Mouse (Mus musculus) heart, embryonic 16.5 days (tissue): ENCODE data around the gene Tmem106a. TPM values are rescaled to one million over a fixed set of nuclear protein-coding genes. Genes with fewer than 3 reads are reported as not detected.
"Not testable (repeated sequence)": the region's sequence is repeated elsewhere in the genome, so short reads cannot be mapped to it uniquely, and the experiment has no call there.

Experiments used
- ATAC-seq: fragments of 200-750 bp; cut with Nextera tagmentation; replicated peaks from 2 replicates; pipeline ENCODE4 v1.8.0; 2017; ENCODE audit warnings: moderate number of reproducible peaks; ENCODE audit not compliant: insufficient read depth, low FRiP score; ENCODE audit errors: extremely low read depth
- H3K27ac ChIP-seq: fragments of 300-500 bp; sonication (generic); 2 replicates; pipeline ENCODE4 v1.5.1; 2014; ENCODE audit warnings: mild to moderate bottlenecking, low read length, control low read depth, moderate library complexity
- H3K27me3 ChIP-seq: fragments of 300-500 bp; sonication (generic); 2 replicates; pipeline ENCODE4 v1.6.1; 2014; ENCODE audit warnings: low read length, mixed read lengths; ENCODE audit not compliant: control insufficient read depth, insufficient read depth
- H3K36me3 ChIP-seq: fragments of 300-500 bp; sonication (generic); 2 replicates; pipeline ENCODE4 v1.6.1; 2014; ENCODE audit not compliant: control insufficient read depth, insufficient read depth
- H3K4me1 ChIP-seq: fragments of 300-500 bp; sonication (generic); 2 replicates; pipeline ENCODE4 v1.6.1; 2014; ENCODE audit warnings: low read length, mixed read lengths; ENCODE audit not compliant: control insufficient read depth, insufficient read depth
- H3K4me2 ChIP-seq: fragments of 300-500 bp; sonication (generic); 2 replicates; pipeline ENCODE4 v1.6.1; 2014; ENCODE audit warnings: low read depth, mild to moderate bottlenecking, control low read depth, low read length
- H3K4me3 ChIP-seq: fragments of 300-500 bp; sonication (generic); 2 replicates; pipeline ENCODE4 v1.5.1; 2014; ENCODE audit warnings: mild to moderate bottlenecking, control low read depth, low read length
- H3K9ac ChIP-seq: fragments of 300-500 bp; sonication (generic); 2 replicates; pipeline ENCODE4 v1.6.1; 2014; ENCODE audit warnings: low read length, control low read depth
- H3K9me3 ChIP-seq: fragments of 300-500 bp; sonication (generic); replicated peaks from 2 replicates; pipeline ENCODE4 v1.6.1; 2016; ENCODE audit warnings: low read length; ENCODE audit not compliant: control insufficient read depth
- WGBS: fragments of 180-500 bp; shearing (Covaris S2); extraction: QIAGEN DNeasy Blood & Tissue Kit; methylation state at CpG from one replicate; pipeline ENCODE4 v1.1.7; 2014; 5-methylcytosine and 5-hydroxymethylcytosine counted together
- polyA plus RNA-seq: library from polyadenylated mRNA; unstranded; fragments of >200 nt; fragmentation: Nextera tagmentation; extraction: Ambion mirVana; gene quantifications from 2 replicates; pipeline ENCODE4 v1.2.1, GENCODE M21; 2015

Gene Tmem106a
- polyA plus RNA-seq, 1 experiment from 2014 or later, result 4.3 TPM

- H3K9ac ChIP-seq, result no peak overlapping the region
- WGBS, result 74% methylated on average over 6 of the region's 6 CpGs
- no peaks in the 10 kb centered on the region for H3K36me3 ChIP-seq
- no peak for ATAC-seq
- no peak overlapping the region for H3K4me2 ChIP-seq
- peaks cover 13% of the 10 kb centered on the region for H3K4me1 ChIP-seq
- no peak overlapping the region for H3K27ac ChIP-seq
- H3K4me3 ChIP-seq, result no peak overlapping the region
- no peaks in the 10 kb centered on the region for H3K9me3 ChIP-seq
- no peaks in the 10 kb centered on the region for H3K27me3 ChIP-seq
These were observed 31.6 kb downstream of the Tmem106a start for GRCm38 (mm10) chr11:101613596-101613995.

DNA sequence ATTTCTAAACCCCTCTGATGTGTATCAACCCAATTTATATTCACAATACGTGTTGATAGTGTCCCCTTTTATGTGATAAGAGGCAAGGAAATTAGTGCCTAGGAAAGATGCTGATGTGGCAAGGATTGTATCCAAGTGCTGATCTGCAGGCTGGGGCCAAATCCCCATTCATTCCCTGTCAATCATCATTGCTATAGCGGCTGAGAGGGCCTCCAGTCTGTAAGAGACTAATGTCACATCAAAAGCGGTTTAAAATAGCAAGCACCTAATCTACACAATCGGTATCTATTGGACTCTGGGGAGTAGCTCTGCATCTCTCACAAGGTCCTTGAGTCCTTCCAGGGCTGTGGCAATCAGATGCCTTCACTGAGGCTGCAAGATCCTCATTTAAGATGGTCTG is 32.1 kb downstream of the Tmem106a start:
- no peak overlapping the region for H3K4me3 ChIP-seq
- no peak overlapping the region for H3K27ac ChIP-seq
- no peak overlapping the region for H3K9ac ChIP-seq
- H3K4me1 ChIP-seq, result peaks cover 13% of the 10 kb centered on the region
- H3K27me3 ChIP-seq, result no peaks in the 10 kb centered on the region
- no peaks in the 10 kb centered on the region for H3K9me3 ChIP-seq
- WGBS, result 44% methylated on average over 4 of the region's 4 CpGs
- H3K36me3 ChIP-seq, result no peaks in the 10 kb centered on the region
- no peak for ATAC-seq
- no peak overlapping the region for H3K4me2 ChIP-seq

- WGBS, result 66% methylated on average over 6 of the region's 6 CpGs
- no peak for ATAC-seq
- no peak overlapping the region for H3K4me3 ChIP-seq
- H3K9me3 ChIP-seq, result no peaks in the 10 kb centered on the region
- no peaks in the 10 kb centered on the region for H3K27me3 ChIP-seq
- H3K36me3 ChIP-seq, result no peaks in the 10 kb centered on the region
- no peak overlapping the region for H3K4me2 ChIP-seq
- no peak overlapping the region for H3K27ac ChIP-seq
- peaks cover 10% of the 10 kb centered on the region for H3K4me1 ChIP-seq
- H3K9ac ChIP-seq, result no peak overlapping the region
These were observed 33.3 kb downstream of the Tmem106a start for GRCm38 (mm10) chr11:101615380-101615779.

- Histone ChIP-seq H3K9ac (no peak overlapping the region), H3K9me3 (no peaks in the 10 kb centered on the region), H3K27ac (no peak overlapping the region), H3K27me3 (no peaks in the 10 kb centered on the region), H3K4me1 (peaks cover 4% of the 10 kb centered on the region), H3K36me3 (no peaks in the 10 kb centered on the region), H3K4me3 (no peak overlapping the region), H3K4me2 (no peak overlapping the region)
- no peak for ATAC-seq
- 85% methylated on average over 8 of the region's 8 CpGs for WGBS
These were observed 34.1 kb downstream of the Tmem106a start for GRCm38 (mm10) chr11:101616104-101616503.

- peaks cover 4% of the 10 kb centered on the region for H3K4me1 ChIP-seq
- no peak; the same call in 1 of the 2 replicates for ATAC-seq
- no peak overlapping the region for H3K4me3 ChIP-seq
- no peak overlapping the region for H3K4me2 ChIP-seq
- H3K27me3 ChIP-seq, result no peaks in the 10 kb centered on the region
- H3K9me3 ChIP-seq, result no peaks in the 10 kb centered on the region
- 20% methylated on average over 18 of the region's 18 CpGs for WGBS
- no peaks in the 10 kb centered on the region for H3K36me3 ChIP-seq
- H3K27ac ChIP-seq, result no peak overlapping the region
- H3K9ac ChIP-seq, result no peak overlapping the region
These were observed 35.1 kb downstream of the Tmem106a start for GRCm38 (mm10) chr11:101616948-101617767.

DNA sequence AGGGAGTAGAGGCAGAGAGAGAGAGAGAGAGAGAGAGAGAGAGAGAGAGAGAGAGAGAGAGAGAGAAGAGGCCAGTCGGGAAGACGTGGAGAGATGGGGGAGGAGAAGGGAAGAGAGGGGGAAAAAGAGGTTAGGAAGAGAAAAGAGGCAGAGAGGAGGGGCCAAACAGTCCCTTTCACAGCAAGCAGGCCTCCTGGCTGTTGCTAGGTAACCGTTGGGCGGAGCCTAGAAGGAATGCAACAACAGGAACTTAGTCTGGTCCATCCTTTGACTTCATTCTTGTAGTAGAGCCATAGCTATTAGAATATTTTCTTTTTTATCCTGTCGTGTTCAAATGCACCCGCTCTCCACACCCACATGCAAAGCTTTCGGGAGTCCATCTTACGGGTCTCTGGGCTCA is 35.8 kb downstream of the Tmem106a start:
- Histone ChIP-seq H3K4me1 (peaks cover 4% of the 10 kb centered on the region), H3K36me3 (no peaks in the 10 kb centered on the region), H3K27ac (no peak overlapping the region), H3K4me3 (no peak overlapping the region), H3K9ac (no peak overlapping the region), H3K9me3 (no peaks in the 10 kb centered on the region), H3K4me2 (peak overlapping the region; percentile 7; the same call in 1 of the 2 replicates), H3K27me3 (no peaks in the 10 kb centered on the region)
- ATAC-seq, result no peak
- WGBS, result 9% methylated on average over 8 of the region's 8 CpGs

DNA sequence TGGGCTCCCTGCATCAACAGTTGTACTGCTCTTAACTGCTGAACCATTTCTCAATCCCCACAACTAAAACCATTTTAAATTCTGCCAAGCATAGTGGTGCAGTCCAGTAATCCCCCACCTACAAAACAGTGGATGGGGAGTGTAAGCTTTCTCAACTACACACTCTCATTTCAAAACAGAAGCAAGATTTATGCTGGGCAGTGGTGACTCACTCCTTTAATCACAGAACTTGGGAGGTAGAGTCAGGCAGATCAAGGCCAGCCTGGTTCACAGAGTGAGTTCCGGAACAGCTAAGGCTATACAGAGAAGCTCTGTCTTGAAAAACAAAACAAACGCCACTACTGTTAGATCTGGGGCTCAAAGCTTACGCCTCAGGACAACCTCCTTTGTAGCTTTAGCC is 36.6 kb downstream of the Tmem106a start:
- no peak overlapping the region for H3K9ac ChIP-seq
- no peak for ATAC-seq
- 80% methylated on average over 3 of the region's 3 CpGs for WGBS
- no peak overlapping the region for H3K4me3 ChIP-seq
- no peak overlapping the region for H3K4me2 ChIP-seq
- H3K27me3 ChIP-seq, result no peaks in the 10 kb centered on the region
- no peaks in the 10 kb centered on the region for H3K9me3 ChIP-seq
- H3K4me1 ChIP-seq, result peaks cover 4% of the 10 kb centered on the region
- no peaks in the 10 kb centered on the region for H3K36me3 ChIP-seq
- H3K27ac ChIP-seq, result no peak overlapping the region

DNA sequence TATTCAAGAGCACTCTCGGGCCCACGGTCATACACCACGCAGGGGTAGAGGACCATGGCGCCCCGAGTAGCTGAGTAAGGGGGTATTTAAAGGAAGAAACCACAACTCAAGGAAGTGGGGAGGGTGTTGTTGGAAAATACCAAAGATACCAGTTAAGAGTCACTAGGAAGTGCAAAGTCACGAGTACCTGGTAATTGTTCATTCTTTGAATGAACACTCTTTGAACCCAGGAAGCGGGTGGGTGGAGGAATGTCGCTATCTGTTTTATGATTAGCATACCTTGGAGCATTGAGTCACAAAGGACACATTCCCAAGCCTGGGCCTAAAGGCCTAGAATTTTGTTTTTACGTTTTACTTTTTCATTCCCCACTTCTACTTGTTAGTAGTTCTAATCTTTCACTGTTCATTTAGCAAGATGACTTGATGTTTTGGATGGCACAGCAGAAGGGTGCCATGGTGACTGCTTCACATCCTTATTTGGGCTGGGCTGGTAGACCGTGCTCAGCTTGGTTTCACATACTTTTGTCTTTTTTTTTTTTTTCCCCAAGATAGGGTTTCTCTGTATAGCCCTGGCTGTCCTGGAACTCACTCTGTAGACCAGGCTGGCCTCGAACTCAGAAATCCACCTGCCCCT is 38.1 kb downstream of the Tmem106a start:
- ATAC-seq, H3K27ac ChIP-seq, H3K27me3 ChIP-seq, H3K9me3 ChIP-seq, H3K4me3 ChIP-seq, H3K4me2 ChIP-seq, H3K36me3 ChIP-seq, H3K4me1 ChIP-seq, H3K9ac ChIP-seq: not testable (repeated sequence)
- 79% methylated on average over 11 of the region's 11 CpGs for WGBS

- WGBS, result 2% methylated on average over 8 of the region's 8 CpGs
- peak overlapping the region; percentile 99 for H3K27ac ChIP-seq
- peak overlapping the region; percentile 85 for H3K4me2 ChIP-seq
- peak; percentile 21 for ATAC-seq
- H3K36me3 ChIP-seq, result peaks cover 3% of the 10 kb centered on the region; the same call in 1 of the 2 replicates
- no peaks in the 10 kb centered on the region for H3K9me3 ChIP-seq
- H3K4me1 ChIP-seq, result peaks cover 5% of the 10 kb centered on the region
- no peaks in the 10 kb centered on the region for H3K27me3 ChIP-seq
- peak overlapping the region; percentile 75 for H3K9ac ChIP-seq
- peak overlapping the region; percentile 71 for H3K4me3 ChIP-seq
These were observed 44.6 kb downstream of the Tmem106a start for GRCm38 (mm10) chr11:101626649-101626994.
